Mouse (Mus musculus): ENCODE results near the gene Hdhd5.

Gene Hdhd5

GRCm38 (mm10) chr6:120532594-120532993 lies 1.5 kb upstream of the Hdhd5 start:
- DNase-seq (ENCODE audit: low read depth): peak; percentile 14

GRCm38 (mm10) chr6:120529123-120529522 lies 2.0 kb downstream of the Hdhd5 start:
- DNase-seq (ENCODE audit: low read depth): peak; percentile 72

GRCm38 (mm10) chr6:120524796-120525195 lies 6.3 kb downstream of the Hdhd5 start:
- DNase-seq (ENCODE audit: low read depth): no peak

GRCm38 (mm10) chr6:120519647-120520046 lies 11.5 kb downstream of the Hdhd5 start:
- no peak for DNase-seq (ENCODE audit: low read depth)

- DNase-seq (ENCODE audit: low read depth): no peak
Observed at GRCm38 (mm10) chr6:120517311-120517710, 13.8 kb downstream of the Hdhd5 start.

- no peak for DNase-seq (ENCODE audit: low read depth)
Observed at GRCm38 (mm10) chr6:120516879-120517278, 14.2 kb downstream of the Hdhd5 start.

GRCm38 (mm10) chr6:120516422-120516821 lies 14.7 kb downstream of the Hdhd5 start:
- no peak for DNase-seq (ENCODE audit: low read depth)

GRCm38 (mm10) chr6:120511212-120511611 lies 19.9 kb downstream of the Hdhd5 start:
- DNase-seq (ENCODE audit: low read depth): no peak

GRCm38 (mm10) chr6:120510425-120510824 lies 20.7 kb downstream of the Hdhd5 start:
- no peak for DNase-seq (ENCODE audit: low read depth)

GRCm38 (mm10) chr6:120509975-120510374 lies 21.1 kb downstream of the Hdhd5 start:
- no peak for DNase-seq (ENCODE audit: low read depth)

- peak; percentile 13 for DNase-seq (ENCODE audit: low read depth)
Observed at GRCm38 (mm10) chr6:120508645-120509044, 22.5 kb downstream of the Hdhd5 start.

GRCm38 (mm10) chr6:120505531-120505930 lies 25.6 kb downstream of the Hdhd5 start:
- DNase-seq (ENCODE audit: low read depth): no peak

- DNase-seq (ENCODE audit: low read depth): no peak
Observed at GRCm38 (mm10) chr6:120504051-120504450, 27.1 kb downstream of the Hdhd5 start.

GRCm38 (mm10) chr6:120496544-120496943 lies 34.6 kb downstream of the Hdhd5 start:
- no peak for DNase-seq (ENCODE audit: low read depth)

GRCm38 (mm10) chr6:120493374-120494181 lies 37.5 kb downstream of the Hdhd5 start, which contains the start of gene Tmem121b:
Gene Tmem121b (minus strand): TSS chr6:120493807.
- peak; percentile 54 for DNase-seq (ENCODE audit: low read depth)

GRCm38 (mm10) chr6:120492499-120493373 lies 38.4 kb downstream of the Hdhd5 start:
- peak; percentile 57 for DNase-seq (ENCODE audit: low read depth)

GRCm38 (mm10) chr6:120491862-120492498 lies 39.1 kb downstream of the Hdhd5 start:
- DNase-seq (ENCODE audit: low read depth): no peak

GRCm38 (mm10) chr6:120491064-120491463 lies 40.1 kb downstream of the Hdhd5 start:
- DNase-seq (ENCODE audit: low read depth): no peak

GRCm38 (mm10) chr6:120489461-120489860 lies 41.7 kb downstream of the Hdhd5 start:
- peak; percentile 24 for DNase-seq (ENCODE audit: low read depth)

GRCm38 (mm10) chr6:120488647-120489046 lies 42.5 kb downstream of the Hdhd5 start:
- DNase-seq (ENCODE audit: low read depth): peak; percentile 62

- DNase-seq (ENCODE audit: low read depth): peak; percentile 77
Observed at GRCm38 (mm10) chr6:120486051-120486510, 45.0 kb downstream of the Hdhd5 start.

- DNase-seq (ENCODE audit: low read depth): peak; percentile 42
Observed at GRCm38 (mm10) chr6:120485038-120485437, 46.1 kb downstream of the Hdhd5 start.
